Mouse (Mus musculus): Measurements from ENCODE around the gene Arid1b. TPM values are rescaled to one million over a fixed set of nuclear protein-coding genes. Genes with fewer than 3 reads are reported as not detected.

Arid1b gene
- polyA plus RNA-seq, 2 experiments from 2014 or later: 9.6 to 12.1 TPM

GRCm38 (mm10) chr17:5327480-5328180, 333.5 kb downstream of the Arid1b start:
- ATAC-seq: no peak

- no peak for ATAC-seq
These were observed 335.3 kb downstream of the Arid1b start for GRCm38 (mm10) chr17:5329478-5329877.

- ATAC-seq: no peak
These were observed 335.9 kb downstream of the Arid1b start for GRCm38 (mm10) chr17:5330063-5330462.

- no peak for ATAC-seq
These were observed 336.5 kb downstream of the Arid1b start for GRCm38 (mm10) chr17:5330644-5331043.

- ATAC-seq: no peak
These were observed 337.3 kb downstream of the Arid1b start for GRCm38 (mm10) chr17:5331387-5331786.

- ATAC-seq: no peak
These were observed 340.4 kb downstream of the Arid1b start for GRCm38 (mm10) chr17:5334567-5334966.

GRCm38 (mm10) chr17:5344426-5344825, 350.3 kb downstream of the Arid1b start:
- ATAC-seq: no peak

- no peak for ATAC-seq
These were observed 351.7 kb downstream of the Arid1b start for GRCm38 (mm10) chr17:5345810-5346209.

- ATAC-seq: no peak
These were observed 358.8 kb downstream of the Arid1b start for GRCm38 (mm10) chr17:5352901-5353300.

GRCm38 (mm10) chr17:5360759-5361158, 366.6 kb downstream of the Arid1b start:
- ATAC-seq: no peak

- no peak for ATAC-seq
These were observed 371.9 kb downstream of the Arid1b start for GRCm38 (mm10) chr17:5365992-5366398.

GRCm38 (mm10) chr17:5371032-5371431, 376.9 kb downstream of the Arid1b start:
- ATAC-seq: no peak

GRCm38 (mm10) chr17:5371521-5371920, 377.4 kb downstream of the Arid1b start:
- no peak for ATAC-seq

GRCm38 (mm10) chr17:5372951-5373350, 378.8 kb downstream of the Arid1b start:
- no peak for ATAC-seq

- no peak for ATAC-seq
These were observed 383.2 kb downstream of the Arid1b start for GRCm38 (mm10) chr17:5377151-5377929.

GRCm38 (mm10) chr17:5377930-5378310, 383.8 kb downstream of the Arid1b start:
- no peak for ATAC-seq

- no peak for ATAC-seq
These were observed 391.6 kb downstream of the Arid1b start for GRCm38 (mm10) chr17:5385694-5386093.

GRCm38 (mm10) chr17:5386885-5387545, 392.9 kb downstream of the Arid1b start:
- ATAC-seq: no peak

GRCm38 (mm10) chr17:5388351-5388750, 394.2 kb downstream of the Arid1b start:
- no peak for ATAC-seq

GRCm38 (mm10) chr17:5390682-5391081, 396.6 kb downstream of the Arid1b start:
- no peak for ATAC-seq

- ATAC-seq: no peak
These were observed 401.5 kb downstream of the Arid1b start for GRCm38 (mm10) chr17:5395454-5396205.

GRCm38 (mm10) chr17:5396213-5396612, 402.1 kb downstream of the Arid1b start:
- no peak for ATAC-seq

Measured in activated CD4-positive, CD25-positive, alpha-beta regulatory T cell, adult 4 months (primary cell).